Mouse (Mus musculus): Measurements from ENCODE around the gene Ugt1a1. TPM values are rescaled to one million over a fixed set of nuclear protein-coding genes. Genes with fewer than 3 reads are reported as not detected.

The Ugt1a1 gene
- polyA plus RNA-seq, 1 experiment from 2014 or later: 0.61 TPM

GRCm38 (mm10) chr1:88263778-88264177 is 52.0 kb downstream of the Ugt1a1 start:
- no peak overlapping the region for H3K4me2 ChIP-seq (replicated peaks; ENCODE audit: low read depth, low read length)
- no peak overlapping the region for H3K9ac ChIP-seq (ENCODE audit: low read depth, low read length)
- H3K27me3 ChIP-seq (ENCODE audit: control insufficient read depth, insufficient read depth, low read length): no peaks in the 10 kb centered on the region
- H3K4me1 ChIP-seq (ENCODE audit: control insufficient read depth, insufficient read depth, low read length): no peaks in the 10 kb centered on the region; the same call in 1 of the 2 replicates
- peaks cover 4% of the 10 kb centered on the region; the same call in 1 of the 2 replicates for H3K9me3 ChIP-seq (ENCODE audit: control insufficient read depth, low read length)
- ATAC-seq (ENCODE audit: low FRiP score, low TSS enrichment): no peak
- H3K4me3 ChIP-seq (ENCODE audit: low read length): no peak overlapping the region
- no peak overlapping the region for H3K27ac ChIP-seq (ENCODE audit: low read depth, low read length)
- peaks cover 88% of the 10 kb centered on the region for H3K36me3 ChIP-seq (ENCODE audit: control insufficient read depth, insufficient read depth, low read length)
- 89% methylated on average over 5 of the region's 5 CpGs for WGBS

- WGBS: 87% methylated on average over 7 of the region's 7 CpGs
- Histone ChIP-seq H3K27ac (ENCODE audit: low read depth, low read length) (no peak overlapping the region), H3K4me3 (ENCODE audit: low read length) (no peak overlapping the region), H3K9me3 (ENCODE audit: control insufficient read depth, low read length) (peaks cover 5% of the 10 kb centered on the region; the same call in 1 of the 2 replicates), H3K36me3 (ENCODE audit: control insufficient read depth, insufficient read depth, low read length) (peaks cover 93% of the 10 kb centered on the region), H3K4me1 (ENCODE audit: control insufficient read depth, insufficient read depth, low read length) (no peaks in the 10 kb centered on the region; the same call in 1 of the 2 replicates), H3K4me2 (replicated peaks; ENCODE audit: low read depth, low read length) (no peak overlapping the region), H3K27me3 (ENCODE audit: control insufficient read depth, insufficient read depth, low read length) (no peaks in the 10 kb centered on the region), H3K9ac (ENCODE audit: low read depth, low read length) (no peak overlapping the region)
- no peak for ATAC-seq (ENCODE audit: low FRiP score, low TSS enrichment)
Observed at GRCm38 (mm10) chr1:88264237-88264868, 52.6 kb downstream of the Ugt1a1 start.

- ATAC-seq (ENCODE audit: low FRiP score, low TSS enrichment): no peak
- H3K4me2 ChIP-seq (replicated peaks; ENCODE audit: low read depth, low read length): no peak overlapping the region
- peaks cover 5% of the 10 kb centered on the region; the same call in 1 of the 2 replicates for H3K9me3 ChIP-seq (ENCODE audit: control insufficient read depth, low read length)
- H3K27ac ChIP-seq (ENCODE audit: low read depth, low read length): no peak overlapping the region
- no peak overlapping the region for H3K9ac ChIP-seq (ENCODE audit: low read depth, low read length)
- H3K4me1 ChIP-seq (ENCODE audit: control insufficient read depth, insufficient read depth, low read length): no peaks in the 10 kb centered on the region
- 82% methylated on average over 4 of the region's 4 CpGs for WGBS
- no peaks in the 10 kb centered on the region for H3K27me3 ChIP-seq (ENCODE audit: control insufficient read depth, insufficient read depth, low read length)
- H3K36me3 ChIP-seq (ENCODE audit: control insufficient read depth, insufficient read depth, low read length): peaks cover 98% of the 10 kb centered on the region
- no peak overlapping the region for H3K4me3 ChIP-seq (ENCODE audit: low read length)
Observed at GRCm38 (mm10) chr1:88264869-88265240, 53.1 kb downstream of the Ugt1a1 start.

GRCm38 (mm10) chr1:88266123-88266522 is 54.4 kb downstream of the Ugt1a1 start:
- H3K4me1 ChIP-seq (ENCODE audit: control insufficient read depth, insufficient read depth, low read length): no peaks in the 10 kb centered on the region
- WGBS: 87% methylated on average over 13 of the region's 13 CpGs
- peaks cover 5% of the 10 kb centered on the region; the same call in 1 of the 2 replicates for H3K9me3 ChIP-seq (ENCODE audit: control insufficient read depth, low read length)
- ATAC-seq (ENCODE audit: low FRiP score, low TSS enrichment): no peak
- H3K27ac ChIP-seq (ENCODE audit: low read depth, low read length): no peak overlapping the region
- no peak overlapping the region for H3K9ac ChIP-seq (ENCODE audit: low read depth, low read length)
- no peak overlapping the region for H3K4me2 ChIP-seq (replicated peaks; ENCODE audit: low read depth, low read length)
- peaks cover 91% of the 10 kb centered on the region for H3K36me3 ChIP-seq (ENCODE audit: control insufficient read depth, insufficient read depth, low read length)
- H3K4me3 ChIP-seq (ENCODE audit: low read length): no peak overlapping the region
- H3K27me3 ChIP-seq (ENCODE audit: control insufficient read depth, insufficient read depth, low read length): no peaks in the 10 kb centered on the region

- Histone ChIP-seq H3K27ac (ENCODE audit: low read depth, low read length) (no peak overlapping the region), H3K9ac (ENCODE audit: low read depth, low read length) (no peak overlapping the region), H3K4me2 (replicated peaks; ENCODE audit: low read depth, low read length) (no peak overlapping the region), H3K4me1 (ENCODE audit: control insufficient read depth, insufficient read depth, low read length) (no peaks in the 10 kb centered on the region), H3K9me3 (ENCODE audit: control insufficient read depth, low read length) (peaks cover 5% of the 10 kb centered on the region; the same call in 1 of the 2 replicates), H3K4me3 (ENCODE audit: low read length) (no peak overlapping the region), H3K36me3 (ENCODE audit: control insufficient read depth, insufficient read depth, low read length) (peaks cover 90% of the 10 kb centered on the region), H3K27me3 (ENCODE audit: control insufficient read depth, insufficient read depth, low read length) (no peaks in the 10 kb centered on the region)
- WGBS: 93% methylated on average over 6 of the region's 6 CpGs
- no peak for ATAC-seq (ENCODE audit: low FRiP score, low TSS enrichment)
Observed at GRCm38 (mm10) chr1:88267489-88267888, 55.7 kb downstream of the Ugt1a1 start.

- ATAC-seq (ENCODE audit: low FRiP score, low TSS enrichment): no peak
- 87% methylated on average over 6 of the region's 6 CpGs for WGBS
- Histone ChIP-seq H3K27ac (ENCODE audit: low read depth, low read length) (no peak overlapping the region), H3K4me1 (ENCODE audit: control insufficient read depth, insufficient read depth, low read length) (no peaks in the 10 kb centered on the region), H3K4me2 (replicated peaks; ENCODE audit: low read depth, low read length) (no peak overlapping the region), H3K9ac (ENCODE audit: low read depth, low read length) (no peak overlapping the region), H3K36me3 (ENCODE audit: control insufficient read depth, insufficient read depth, low read length) (peaks cover 90% of the 10 kb centered on the region), H3K27me3 (ENCODE audit: control insufficient read depth, insufficient read depth, low read length) (no peaks in the 10 kb centered on the region), H3K9me3 (ENCODE audit: control insufficient read depth, low read length) (peaks cover 5% of the 10 kb centered on the region; the same call in 1 of the 2 replicates), H3K4me3 (ENCODE audit: low read length) (no peak overlapping the region)
Observed at GRCm38 (mm10) chr1:88268070-88268469, 56.3 kb downstream of the Ugt1a1 start.

Other genes with a start within 250 kb of the Ugt1a1 start
- gene Usp40, start 203.4 kb upstream of the Ugt1a1 start, polyA plus RNA-seq (2014; fragmentation: Nextera tagmentation; extraction: Ambion mirVana): 26.6 and 41.5 TPM in 2 replicates
- 5.0 and 9.2 TPM in 2 replicates for gene Ugt1a10, start 156.6 kb upstream of the Ugt1a1 start, polyA plus RNA-seq (2014; fragmentation: Nextera tagmentation; extraction: Ambion mirVana)
- 1.5 and 2.5 TPM in 2 replicates for gene Ugt1a9, start 141.2 kb upstream of the Ugt1a1 start, polyA plus RNA-seq (2014; fragmentation: Nextera tagmentation; extraction: Ambion mirVana)
- gene Ugt1a8, start 124.1 kb upstream of the Ugt1a1 start, polyA plus RNA-seq (2014; fragmentation: Nextera tagmentation; extraction: Ambion mirVana): not detected in 2 replicates
- gene Ugt1a7c, start 116.9 kb upstream of the Ugt1a1 start, polyA plus RNA-seq (2014; fragmentation: Nextera tagmentation; extraction: Ambion mirVana): 4.6 and 6.1 TPM in 2 replicates
- 0.11 TPM in 1 of 2 replicates, not detected in the other for gene Ugt1a6b, start 108.7 kb upstream of the Ugt1a1 start, polyA plus RNA-seq (2014; fragmentation: Nextera tagmentation; extraction: Ambion mirVana)
- gene Ugt1a6a, start 77.2 kb upstream of the Ugt1a1 start, polyA plus RNA-seq (2014; fragmentation: Nextera tagmentation; extraction: Ambion mirVana): 1.3 and 1.9 TPM in 2 replicates
- not detected in 2 replicates for gene Ugt1a5, start 45.9 kb upstream of the Ugt1a1 start, polyA plus RNA-seq (2014; fragmentation: Nextera tagmentation; extraction: Ambion mirVana)
- gene Ugt1a2, start 11.4 kb upstream of the Ugt1a1 start, polyA plus RNA-seq (2014; fragmentation: Nextera tagmentation; extraction: Ambion mirVana): 1.5 and 7.3 TPM in 2 replicates
- gene Dnajb3, start 6.2 kb upstream of the Ugt1a1 start, polyA plus RNA-seq (2014; fragmentation: Nextera tagmentation; extraction: Ambion mirVana): 9.6 and 12.7 TPM in 2 replicates
- 1.4 TPM in 2 replicates for gene Mroh2a, start 15.0 kb downstream of the Ugt1a1 start, polyA plus RNA-seq (2014; fragmentation: Nextera tagmentation; extraction: Ambion mirVana)
- 98.2 and 175 TPM in 2 replicates for gene Hjurp, start 65.7 kb downstream of the Ugt1a1 start, polyA plus RNA-seq (2014; fragmentation: Nextera tagmentation; extraction: Ambion mirVana)
- not detected in 2 replicates for gene Trpm8, start 65.7 kb downstream of the Ugt1a1 start, polyA plus RNA-seq (2014; fragmentation: Nextera tagmentation; extraction: Ambion mirVana)
- 3.4 and 8.6 TPM in 2 replicates for gene Spp2, start 195.0 kb downstream of the Ugt1a1 start, polyA plus RNA-seq (2014; fragmentation: Nextera tagmentation; extraction: Ambion mirVana)

Data from kidney, embryonic 14.5 days (tissue).